Comparison of ENCODE assay signal across 10 mouse cellular contexts in genomic region chr3:31769193-31769592, GRCm38 (mm10).
A peak's percentile ranks its signal among the peaks of the same experiment; 100 is the strongest.
DNase-seq lines count a peak whose midpoint lies in the region; ATAC-seq lines count a peak whose summit lies in the region.
"Had no signal": no experiment of that assay in that cellular context is flagged by ENCODE, and none has a peak within 500 bp of the region (broad histone marks: within the 10 kb centered on the region; RNA-seq: fewer than 3 reads in every experiment).

No protein-coding gene starts in this region.

- H3K4me3 ChIP-seq in kidney, embryonic 15.5 days (replicated peaks), result no peak overlapping the region

- no peak overlapping the region for H3K4me2 ChIP-seq in kidney, embryonic 15.5 days

- H3K27me3 ChIP-seq in kidney, embryonic 15.5 days, result no peaks in the 10 kb centered on the region

- no peaks in the 10 kb centered on the region for H3K9me3 ChIP-seq in kidney, embryonic 15.5 days (replicated peaks)

- peak; percentile 3 to 8 for DNase-seq in cerebellum, adult 18-20 months
- DNase-seq in cerebellum, postnatal 36 days, result no peak
- DNase-seq in kidney, adult 9 months, result peak; percentile 16
- peak; percentile 50 for DNase-seq in 416B (ENCODE audit: low read depth)
- DNase-seq in embryo, embryonic 11 days, result peak; percentile 60
- no peak for DNase-seq in ovary, postnatal 36 days (ENCODE audit: low spot score)
- no peak for DNase-seq in thymus, postnatal 10 days (ENCODE audit: low spot score in 2 of 2)
- DNase-seq: B cell, adult 2 months; heart, postnatal 4 days had no signal

- no peaks in the 10 kb centered on the region for H3K36me3 ChIP-seq in kidney, embryonic 15.5 days

- 93% methylated on average over 1 of the region's 1 CpGs for WGBS in kidney, embryonic 15.5 days

- H3K4me1 ChIP-seq in kidney, embryonic 15.5 days, result no peaks in the 10 kb centered on the region

- H3K9ac ChIP-seq in kidney, embryonic 15.5 days, result no peak overlapping the region

- no peak for ATAC-seq in kidney, embryonic 15.5 days (replicated peaks; ENCODE audit: low FRiP score)

- no peak overlapping the region for H3K27ac ChIP-seq in kidney, embryonic 15.5 days

Comparison
In these comparisons a context has a peak if more than half of its experiments do, and no peak if none do; other contexts are left out.
1. DNase-seq: peak in cerebellum, adult 18-20 months (2 of 2), kidney, adult 9 months (single experiment), 416B (single experiment) and embryo, embryonic 11 days (single experiment); none in cerebellum, postnatal 36 days (0 of 2), ovary, postnatal 36 days (single experiment) and thymus, postnatal 10 days (0 of 2).